Mouse (Mus musculus) lung, postnatal 4 days (tissue): ENCODE measurements around the gene Strn.
A peak's percentile ranks its signal among the peaks of the same experiment; 100 is the strongest.

Experiments used
- DNase-seq, 2 experiments: peaks; one replicate each; pipeline ENCODE4 v3.0.0; 2021

The Strn gene

DNA sequence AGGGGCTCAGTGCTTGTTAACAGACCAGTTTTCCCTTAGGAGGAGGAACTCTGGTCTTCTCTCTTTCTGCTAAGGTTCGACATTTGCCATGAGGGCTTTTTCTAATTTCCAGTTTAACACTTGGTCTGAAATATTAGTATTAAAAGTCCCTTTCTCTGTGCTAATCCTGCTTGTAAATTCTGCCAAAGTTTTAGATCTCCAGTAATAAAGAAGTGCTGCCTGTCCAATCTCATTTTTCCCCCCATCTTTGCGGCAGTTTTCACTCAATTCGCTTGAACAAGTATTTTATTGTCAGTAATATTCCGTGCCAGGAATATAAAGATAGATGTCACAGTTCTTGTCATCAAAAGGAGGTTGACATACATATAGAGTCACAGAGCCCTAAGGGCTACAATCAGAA lies at the start of gene Strn:
Gene Strn, minus strand, starts transcription at position 101 of the 400 bp plus-strand sequence.
- no peak for DNase-seq

DNA sequence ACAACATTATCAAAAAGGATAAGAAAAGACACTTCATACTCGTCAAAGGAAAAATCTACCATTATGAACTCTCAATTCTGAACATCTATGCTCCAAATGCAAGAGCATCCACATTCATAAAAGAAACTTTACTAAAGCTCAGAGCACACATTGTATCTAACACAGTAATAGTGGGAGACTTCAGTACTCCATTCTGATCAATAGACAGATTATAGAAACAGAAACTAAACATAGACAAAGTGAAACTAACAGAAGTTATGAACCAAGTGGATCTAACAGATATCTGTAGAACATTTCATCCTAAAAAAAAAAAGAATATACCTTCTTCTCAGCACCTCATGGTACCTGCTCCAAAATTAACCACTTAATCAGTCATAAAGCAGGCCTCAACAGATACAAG lies 41.8 kb upstream of the Strn start:
- no peak for DNase-seq

DNA sequence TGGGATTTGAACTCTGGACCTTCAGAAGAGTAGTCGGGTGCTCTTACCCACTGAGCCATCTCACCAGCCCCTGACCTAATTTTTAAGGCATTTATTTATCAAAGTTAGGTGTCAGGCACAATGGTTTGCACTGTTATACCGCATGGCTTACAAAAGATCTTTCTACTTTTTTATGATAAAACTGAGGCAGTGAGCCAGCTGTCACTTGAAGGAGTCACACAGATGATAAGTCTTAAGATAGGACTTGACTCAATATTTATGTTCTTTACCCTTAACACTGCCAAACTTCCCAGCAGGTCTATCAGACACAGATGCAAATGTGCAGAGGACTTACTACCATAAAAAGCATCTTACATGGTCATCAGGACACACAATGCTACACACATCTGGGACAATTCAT lies 35.3 kb upstream of the Strn start:
- no peak for DNase-seq

DNA sequence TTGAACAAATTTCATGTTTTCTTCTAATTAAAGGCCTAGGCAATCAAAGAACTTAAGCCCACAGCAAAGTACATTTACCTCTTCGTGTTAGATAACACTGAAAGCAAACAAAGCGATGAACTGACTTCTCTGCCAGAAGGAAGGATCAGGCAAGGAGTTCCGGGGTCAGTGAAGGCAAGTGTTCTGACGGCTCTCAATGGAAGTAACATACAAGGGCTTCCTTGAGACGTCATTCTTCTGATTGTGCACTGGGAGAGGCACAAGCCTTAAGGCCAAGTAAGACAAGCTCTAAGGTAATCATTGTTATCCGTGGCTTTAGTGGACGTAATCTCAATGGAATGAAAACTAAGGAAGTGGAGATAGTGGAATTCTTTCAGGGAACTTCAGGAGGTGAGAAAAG lies 33.9 kb upstream of the Strn start:
- DNase-seq: no peak

DNA sequence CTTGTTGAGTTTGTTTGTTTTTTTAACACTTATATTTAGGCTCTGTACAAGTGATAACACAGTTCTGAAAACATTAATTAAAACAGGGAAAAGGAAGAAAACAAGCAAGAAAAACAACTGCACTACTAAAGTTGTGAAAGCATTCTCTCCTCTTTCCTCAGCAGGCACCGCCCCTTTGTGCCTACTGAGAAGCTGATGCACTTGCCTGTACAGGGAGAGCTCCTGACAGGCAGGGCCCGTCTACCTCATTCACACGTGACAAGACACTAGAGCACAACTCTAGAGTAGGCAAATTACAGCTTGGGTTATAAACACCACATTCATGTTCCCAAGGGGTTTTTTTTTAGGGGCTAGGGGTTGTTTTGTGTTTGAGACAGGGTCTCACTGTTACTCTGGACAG lies 32.3 kb upstream of the Strn start:
- DNase-seq: no peak

DNA sequence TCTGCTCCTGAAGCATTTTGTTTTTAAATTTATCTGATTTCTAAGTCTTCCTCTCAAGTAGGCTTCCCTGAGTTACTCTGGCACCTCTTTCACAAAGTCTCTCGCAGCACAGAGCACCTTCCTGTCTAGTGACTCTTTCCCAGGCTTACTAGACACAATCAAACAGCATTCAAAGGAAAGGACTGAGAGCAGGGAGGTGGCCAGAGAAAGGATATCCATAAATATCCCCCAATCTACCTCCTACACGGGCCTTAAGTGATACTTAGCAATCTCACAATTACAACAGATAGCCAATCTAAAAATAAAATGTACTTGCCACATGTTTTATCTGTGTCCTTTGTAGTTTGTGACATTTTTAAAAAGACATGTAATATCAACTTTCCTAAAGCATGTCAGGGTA lies 31.9 kb upstream of the Strn start:
- no peak for DNase-seq

DNA sequence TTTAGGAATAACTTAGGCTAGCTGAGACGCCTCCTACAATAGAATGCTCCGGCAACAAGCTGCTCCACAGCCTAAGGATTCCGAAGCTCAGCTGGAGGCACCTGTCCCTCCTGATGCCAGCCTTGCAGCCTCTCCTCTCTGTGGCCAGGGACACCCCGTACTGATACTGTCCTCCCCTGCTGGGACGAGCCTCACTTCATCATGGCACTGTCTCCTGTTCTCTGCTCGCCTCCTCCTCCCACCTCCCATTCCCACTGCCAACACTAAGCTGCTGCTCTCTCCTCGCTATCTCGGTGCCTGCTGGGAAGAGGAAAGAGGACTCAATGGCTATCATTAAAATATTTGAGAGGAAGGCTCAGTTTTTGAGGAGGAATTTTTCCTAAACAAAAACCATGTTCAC lies 30.6 kb upstream of the Strn start:
- no peak for DNase-seq

DNA sequence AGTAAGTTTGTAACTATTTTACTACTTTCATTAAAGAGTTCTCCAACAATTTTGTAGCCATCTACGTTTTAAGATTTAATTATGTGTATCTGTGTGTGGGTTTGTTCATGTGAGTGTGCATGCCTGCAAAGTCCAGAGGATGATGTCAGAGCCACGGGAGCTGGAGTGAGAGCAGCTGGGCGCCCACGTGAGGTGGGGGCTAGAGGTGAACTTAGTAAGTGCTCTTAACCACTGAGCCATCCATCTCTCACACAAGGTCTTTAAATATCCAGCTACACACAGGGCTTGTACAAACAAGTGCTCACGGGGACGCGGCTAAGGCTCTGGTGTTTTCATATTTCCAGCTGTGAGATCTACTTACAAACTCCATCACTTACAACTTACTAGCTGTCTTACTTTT lies 29.1 kb upstream of the Strn start:
- no peak for DNase-seq

DNA sequence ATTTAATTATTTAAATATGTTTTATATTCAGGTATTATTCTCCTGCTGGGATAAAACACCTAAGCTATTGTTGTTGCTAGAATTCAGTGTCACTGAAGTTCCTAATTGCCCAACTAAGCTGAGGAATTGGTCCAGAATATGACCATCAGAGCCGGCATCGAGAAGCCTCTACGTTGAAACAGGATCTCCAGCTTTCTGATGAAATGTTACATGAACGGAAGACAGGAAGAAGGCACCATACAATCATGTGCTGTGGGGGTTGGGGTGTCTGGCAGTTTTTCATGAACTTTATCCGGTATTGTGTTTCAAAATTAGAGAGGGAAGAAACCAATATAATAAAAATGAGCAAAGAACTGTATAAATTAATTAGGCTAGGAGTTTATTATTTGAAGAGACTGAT lies 26.3 kb upstream of the Strn start:
- no peak for DNase-seq

DNA sequence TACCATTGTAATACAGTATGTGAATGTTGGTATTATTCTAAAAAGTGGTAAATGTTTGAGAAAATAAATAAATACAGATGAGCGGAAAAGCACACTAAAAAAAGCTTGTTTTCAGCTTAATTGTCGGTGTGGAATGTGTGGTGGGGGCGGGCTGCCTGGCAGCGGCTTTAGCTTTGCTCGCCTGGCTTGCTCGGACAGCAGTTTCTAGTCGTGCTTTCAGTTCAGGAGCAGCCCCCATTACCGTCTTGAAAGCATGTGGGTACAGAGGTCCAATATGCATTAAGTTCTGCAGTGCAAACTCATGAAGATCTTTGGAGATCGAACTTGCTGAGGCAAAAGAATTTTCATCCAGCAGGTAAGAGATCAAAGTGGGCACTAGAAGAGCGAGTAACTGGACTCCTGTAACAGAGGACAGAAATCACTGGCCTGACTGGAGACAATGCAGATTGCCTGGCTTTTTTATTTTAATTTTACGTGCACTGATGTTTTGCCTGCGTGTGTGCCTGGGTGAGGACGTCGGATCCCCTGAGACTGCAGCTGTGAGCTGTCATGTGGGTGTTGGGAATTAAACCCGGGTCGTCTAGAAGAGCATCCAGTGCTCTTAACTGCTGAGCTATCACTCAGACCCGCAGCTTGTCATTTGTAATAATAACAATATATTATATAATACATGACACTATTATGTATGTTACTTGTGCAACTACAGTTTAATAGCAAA lies 16.1 kb upstream of the Strn start:
- no peak for DNase-seq

DNA sequence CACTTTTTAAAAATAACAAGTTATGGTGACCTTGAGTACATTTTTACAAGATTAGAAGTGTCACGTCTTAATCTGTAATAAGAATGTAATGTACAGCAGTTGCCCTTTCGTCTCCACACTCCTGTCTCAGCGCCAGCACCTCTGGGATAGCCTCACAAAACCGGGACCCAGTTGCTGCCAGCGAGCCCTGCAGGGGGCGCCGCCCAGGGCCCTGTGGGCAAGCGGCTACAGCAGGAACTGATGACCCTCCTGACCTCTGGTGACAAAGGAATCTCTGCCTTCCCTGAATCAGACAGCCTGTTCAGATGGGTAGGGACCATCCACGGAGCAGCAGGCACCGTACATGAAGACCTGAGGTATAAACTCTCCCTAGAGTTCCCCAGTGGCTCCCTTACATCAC lies 15.1 kb upstream of the Strn start:
- DNase-seq: no peak

DNA sequence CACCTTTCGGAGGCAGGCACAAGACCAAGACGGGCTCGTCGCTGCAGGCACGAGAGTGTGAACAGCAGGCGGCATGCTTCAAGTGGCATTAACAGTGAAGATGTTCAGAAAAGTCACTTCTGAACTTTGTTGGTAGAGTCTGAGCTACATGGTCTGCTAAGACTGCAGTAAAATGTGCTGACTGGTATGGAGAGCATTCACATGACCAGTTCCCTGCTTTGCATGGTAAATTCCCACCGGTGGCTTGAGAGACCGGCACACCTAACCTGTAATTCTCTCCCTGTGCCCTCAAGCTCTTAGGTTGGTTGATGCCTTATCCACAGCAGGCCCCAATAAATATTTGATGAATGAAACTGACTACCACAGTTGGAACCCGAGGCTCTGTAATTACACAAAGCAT lies 11.4 kb upstream of the Strn start:
- no peak for DNase-seq

DNA sequence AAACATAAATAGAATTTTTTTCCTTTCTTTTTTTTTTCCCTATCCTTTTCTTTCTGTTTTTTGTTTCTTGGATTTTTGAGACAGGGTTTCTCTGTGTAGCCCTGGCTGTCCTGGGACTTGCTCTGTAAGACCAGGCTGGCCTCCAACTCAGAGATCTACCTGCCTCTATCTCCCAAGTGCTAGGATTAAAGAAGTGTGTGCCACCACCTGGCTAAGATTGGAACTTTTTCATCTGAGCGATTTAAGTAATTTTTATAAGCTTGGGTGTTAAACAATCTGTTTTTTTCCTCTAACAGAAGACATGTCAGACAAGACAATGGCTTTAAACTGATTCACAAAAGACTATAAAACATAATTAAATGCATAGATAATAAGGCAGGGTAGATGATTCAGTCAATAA lies 1.4 kb upstream of the Strn start:
- DNase-seq: no peak

DNA sequence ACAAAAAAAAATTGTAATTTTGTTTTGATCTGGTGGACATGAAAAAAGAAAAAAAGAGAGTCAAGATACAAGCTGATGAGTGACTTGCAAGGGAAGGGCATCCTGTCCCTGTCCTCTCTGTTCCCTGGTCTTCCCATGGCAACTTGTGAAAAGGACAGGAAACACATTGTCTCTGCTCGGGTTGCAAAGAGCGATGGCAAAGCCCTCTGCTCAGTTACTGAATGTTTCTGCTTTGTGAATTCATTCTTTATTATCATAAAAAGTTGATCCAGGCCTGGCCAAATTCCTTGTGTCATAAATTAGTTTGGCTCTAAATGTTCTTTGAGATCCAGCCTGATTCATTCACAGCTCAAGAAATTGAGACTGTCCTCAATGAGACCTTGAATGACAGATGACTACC lies 775 bp upstream of the Strn start:
- no peak for DNase-seq

DNA sequence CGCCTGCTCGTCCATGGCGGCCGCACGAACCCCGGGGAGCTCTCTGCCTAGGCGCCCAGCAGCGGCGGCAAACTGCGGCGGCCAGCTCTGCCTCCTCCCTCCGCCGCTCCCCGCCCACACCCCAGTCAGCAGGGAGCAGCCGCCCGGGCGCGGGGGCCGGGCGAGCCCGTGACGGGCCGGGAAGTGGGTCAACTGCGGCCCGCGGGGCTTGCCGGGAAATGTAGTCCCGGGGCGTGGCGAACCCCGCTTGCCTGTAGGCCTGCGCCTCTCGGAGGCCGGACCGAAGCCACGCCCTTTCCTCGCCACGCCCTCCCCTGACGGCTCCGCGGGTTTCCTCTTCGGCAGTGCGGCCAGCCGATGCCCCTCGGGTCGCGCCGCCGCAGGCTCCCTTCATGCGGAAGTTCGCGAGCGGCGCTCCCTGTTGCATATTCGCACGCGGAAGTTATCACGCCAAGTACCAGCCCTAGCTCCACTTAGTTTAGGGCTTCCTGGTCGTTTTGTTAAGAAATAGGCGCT lies 465 bp downstream of the Strn start:
- peak; percentile 100 for DNase-seq

DNA sequence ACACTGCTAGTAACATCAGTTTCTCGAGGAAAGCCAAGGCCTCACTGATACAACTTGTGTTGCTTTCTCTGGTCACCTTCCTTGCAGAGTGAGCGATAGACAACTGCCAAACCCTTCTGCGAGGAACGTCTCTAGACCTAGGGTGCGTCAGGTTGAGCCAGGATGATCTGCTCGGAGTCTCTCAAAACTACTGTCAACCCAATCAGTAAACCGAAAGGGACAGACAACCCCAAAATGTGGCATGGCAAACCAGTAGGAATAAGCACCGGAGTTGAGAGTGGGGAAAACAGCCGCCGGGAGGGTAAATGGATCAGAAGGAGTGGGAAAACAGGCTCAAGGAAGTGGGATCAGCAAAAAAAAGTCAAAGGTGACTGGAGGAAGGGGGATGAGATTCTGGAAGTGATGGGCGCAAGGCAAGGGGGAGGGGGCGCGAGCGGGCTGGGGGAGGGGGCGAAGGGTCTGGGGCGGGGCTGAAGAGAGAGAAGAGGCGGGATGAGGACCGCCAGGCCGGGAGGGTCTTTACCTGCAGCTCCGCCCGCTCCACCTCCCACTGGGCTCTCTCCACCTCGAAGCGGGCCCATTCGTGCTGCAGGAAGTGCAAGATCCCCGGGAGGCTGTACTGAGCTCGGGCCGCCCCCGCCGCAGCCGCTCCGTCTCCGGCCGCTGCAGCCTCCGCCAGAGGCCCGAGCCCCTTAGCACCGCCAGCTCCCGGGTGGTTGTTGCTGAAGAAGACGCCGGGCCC lies 1.1 kb downstream of the Strn start:
- DNase-seq: peak in 1 of 2 experiments; percentile 33

DNA sequence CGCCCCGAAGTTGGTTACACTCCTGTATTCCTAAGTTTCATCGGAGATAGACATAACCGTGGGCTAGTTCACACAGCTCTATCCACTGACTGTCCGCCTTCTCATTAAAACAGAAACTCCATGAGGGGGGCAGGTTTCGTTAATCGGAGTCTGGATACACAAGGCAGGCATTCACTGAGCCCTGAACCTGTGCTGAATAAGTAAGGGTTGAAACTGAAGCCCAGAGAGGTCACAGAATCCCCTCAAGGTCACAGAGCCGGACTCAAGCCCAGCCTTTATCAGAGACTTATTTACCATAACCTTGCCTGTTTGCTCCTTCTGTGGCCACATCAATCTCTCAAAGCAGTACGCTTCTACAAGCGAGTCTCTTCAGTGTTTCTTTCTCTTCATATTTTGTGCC lies 2.2 kb downstream of the Strn start:
- no peak for DNase-seq

DNA sequence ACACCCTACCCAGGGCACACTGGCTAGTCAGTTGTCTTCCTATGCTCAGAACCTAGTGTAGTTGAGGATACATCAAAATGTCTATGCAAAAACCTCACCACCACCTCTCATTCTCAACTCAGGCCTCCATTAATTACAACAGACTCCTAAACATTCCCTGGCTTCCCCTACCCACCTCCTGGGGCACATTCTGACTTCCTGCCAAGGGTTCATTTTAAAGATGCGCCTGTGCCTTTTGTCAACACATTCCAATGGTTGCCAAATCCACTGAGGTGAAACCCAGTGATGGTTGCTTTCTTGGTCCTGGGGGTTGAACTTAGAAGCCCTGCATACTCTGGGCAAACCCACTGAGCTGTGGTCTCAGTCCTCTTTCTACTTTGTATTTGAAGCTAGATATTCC lies 4.9 kb downstream of the Strn start:
- no peak for DNase-seq

DNA sequence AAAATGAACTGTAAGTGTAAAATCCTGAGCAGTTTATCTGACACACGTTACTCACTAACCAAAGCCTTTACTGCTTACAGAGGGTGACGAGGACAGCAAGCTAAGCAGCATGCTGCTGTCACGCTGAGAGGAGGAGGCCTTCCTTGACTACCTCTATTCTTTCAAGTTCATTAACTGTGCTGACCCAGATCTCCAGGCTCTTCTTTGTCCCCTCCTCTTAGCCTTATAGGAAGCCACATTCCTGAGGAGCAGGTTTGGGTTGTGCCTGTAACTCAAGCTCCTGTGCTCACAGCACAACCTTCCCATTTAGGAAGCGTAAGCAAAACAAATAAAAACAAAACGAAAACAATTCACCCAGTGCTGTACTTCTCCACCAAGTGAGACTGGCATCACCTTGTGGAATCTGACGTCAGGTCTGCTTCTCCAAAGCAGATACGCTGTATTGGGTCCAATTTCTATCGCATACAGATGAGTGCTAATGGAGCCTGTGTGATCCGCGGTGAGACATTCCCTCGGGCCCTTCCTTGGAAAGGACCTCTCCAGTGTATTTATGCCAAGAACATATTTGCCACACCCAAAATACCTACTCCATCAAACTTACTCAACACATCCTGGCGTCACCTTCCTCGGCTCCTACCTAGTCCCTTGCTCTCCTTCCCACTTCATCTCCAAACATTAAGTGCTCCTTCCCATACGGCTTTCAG lies 10.1 kb downstream of the Strn start:
- no peak for DNase-seq

DNA sequence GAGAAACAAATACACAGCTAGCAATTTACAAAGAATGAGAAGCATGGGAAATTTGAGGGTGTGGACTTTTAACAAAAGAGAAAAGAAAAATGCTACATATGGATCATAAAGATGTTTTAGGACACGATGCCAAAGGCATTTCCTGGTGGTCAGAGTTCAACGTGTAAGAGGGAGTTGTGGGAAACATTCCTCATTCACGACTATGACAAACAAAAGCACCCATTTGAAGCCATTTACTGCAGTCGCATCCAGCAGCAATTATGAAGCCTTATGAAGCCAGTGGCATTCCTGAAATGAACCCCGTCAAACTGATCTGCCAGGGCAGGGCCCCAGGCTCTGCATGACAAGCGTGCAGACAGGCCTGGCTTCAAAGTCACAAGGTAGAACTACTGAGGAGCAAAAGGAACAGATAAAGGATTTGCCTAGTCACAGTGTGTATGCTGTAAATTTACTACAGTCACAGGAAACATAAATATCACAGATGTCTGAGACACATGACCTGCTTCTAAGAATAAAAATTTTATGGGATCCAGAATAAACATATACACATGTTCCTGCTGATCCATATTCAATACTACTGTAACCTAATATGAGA lies 12.4 kb downstream of the Strn start:
- no peak for DNase-seq

DNA sequence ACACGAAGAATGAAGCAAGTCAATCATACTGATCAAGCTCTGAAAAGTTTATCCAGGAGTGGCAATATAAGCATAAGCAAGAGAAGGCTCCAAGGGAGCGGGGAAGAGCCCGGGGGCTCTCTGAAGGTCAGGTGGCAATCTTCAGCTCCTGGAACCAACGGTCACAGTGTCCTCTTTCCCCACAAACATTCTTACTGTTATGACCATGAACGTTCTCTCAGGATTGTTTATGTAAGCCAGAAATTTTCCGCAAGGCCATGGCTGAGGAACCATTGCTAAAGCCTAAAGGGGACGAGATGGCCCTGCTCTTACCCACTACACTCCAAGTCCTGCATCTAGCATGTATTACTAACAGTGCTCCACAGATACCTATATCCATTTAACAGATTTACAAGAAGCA lies 15.3 kb downstream of the Strn start:
- DNase-seq: no peak

DNA sequence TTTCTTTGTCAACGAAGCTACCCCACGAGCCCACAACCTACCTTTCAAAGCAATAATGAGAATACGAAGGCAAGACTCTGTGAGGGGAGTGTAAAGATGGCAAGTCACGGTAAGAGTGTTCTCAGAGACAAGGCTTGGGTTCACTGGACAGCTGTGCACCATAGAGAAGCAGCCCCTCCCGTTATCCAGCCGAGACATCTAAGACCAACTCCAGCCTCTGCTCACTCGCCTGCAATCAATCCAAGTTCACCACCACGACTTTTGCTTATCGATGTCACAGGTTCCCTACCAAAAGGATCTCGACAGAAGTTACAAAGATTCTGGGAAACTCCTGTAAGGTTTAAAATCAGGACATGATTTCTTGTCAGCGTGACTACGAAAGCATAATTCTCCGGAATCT lies 17.9 kb downstream of the Strn start:
- no peak for DNase-seq

DNA sequence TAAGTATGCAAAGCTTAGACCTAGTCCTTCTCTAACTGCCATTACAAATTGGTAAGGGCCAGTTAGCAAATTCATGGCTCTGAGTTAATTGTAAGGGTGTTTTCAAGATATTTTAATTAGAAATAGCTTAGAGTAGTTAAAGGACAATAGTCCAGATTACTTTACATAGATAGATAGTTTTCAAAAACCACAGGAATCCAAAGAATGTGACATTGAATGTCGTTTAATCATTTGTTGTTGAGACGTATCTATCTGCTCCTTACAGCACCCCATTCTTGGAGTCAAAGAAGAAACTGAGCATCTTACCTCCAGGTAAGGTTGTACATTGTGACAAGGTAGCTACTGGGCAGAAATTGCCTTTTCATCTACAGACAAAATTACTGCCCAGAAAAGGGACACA lies 26.7 kb downstream of the Strn start:
- DNase-seq: no peak

DNA sequence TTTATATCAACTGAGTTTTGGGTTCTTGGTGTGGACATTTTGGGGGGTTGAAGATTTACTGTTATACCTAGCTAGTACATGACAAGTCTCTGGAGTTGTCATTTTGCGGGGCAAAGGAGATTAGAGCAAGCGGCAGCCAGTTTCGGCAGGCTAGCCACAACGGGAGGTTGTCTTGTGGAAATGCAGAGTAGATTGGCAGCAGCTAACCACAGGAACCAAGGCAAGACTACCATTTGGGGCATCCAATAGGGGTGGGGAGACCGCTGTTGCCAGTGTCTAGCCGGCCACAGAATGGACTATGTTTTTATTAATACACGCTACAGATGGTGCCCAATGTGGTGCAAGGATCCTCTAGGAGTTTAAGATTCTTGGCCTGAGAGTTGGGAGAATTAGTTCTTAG lies 28.6 kb downstream of the Strn start:
- DNase-seq: no peak
